Mouse (Mus musculus): ENCODE measurements around the gene Cyp3a11. TPM values are rescaled to one million over a fixed set of nuclear protein-coding genes. Genes with fewer than 3 reads are reported as not detected.
"Not testable (repeated sequence)": the region's sequence is repeated elsewhere in the genome, so short reads cannot be mapped to it uniquely, and the experiment has no call there.

Cyp3a11 gene
- not detected in 2 replicates for polyA plus RNA-seq (2012; rRNA removed)

DNA sequence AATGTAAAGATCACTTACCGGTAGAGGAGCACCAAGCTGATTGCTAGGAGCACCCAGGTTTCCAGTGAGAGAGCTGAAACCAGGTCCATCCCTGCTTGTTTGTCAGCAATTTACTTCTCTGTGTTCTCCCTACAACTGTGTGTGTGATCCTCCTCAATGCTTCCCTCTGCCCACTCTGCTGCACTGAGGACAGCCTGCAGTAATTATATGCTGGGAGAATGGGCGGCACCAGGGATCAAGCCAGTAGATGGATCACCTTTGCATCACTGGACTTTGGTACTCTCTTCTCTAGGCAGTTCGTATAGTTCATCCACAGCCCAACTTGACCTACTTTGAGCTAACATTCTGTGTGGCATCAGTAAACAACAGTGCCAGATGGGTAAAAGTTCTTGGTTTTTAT lies at the start of gene Cyp3a11:
Cyp3a11 (minus strand) TSS at position 277 of the 400 bp plus-strand sequence.
- TF ChIP-seq POLR2A (IDR thresholded peaks at IDR 0.05; ENCODE audit: borderline replicate concordance, insufficient read depth, low read length): no peak
- TF ChIP-seq CTCF (IDR thresholded peaks at IDR 0.05; ENCODE audit: borderline replicate concordance, insufficient read depth, low read depth, low read length): no peak
- H3K4me3 ChIP-seq (replicated peaks; ENCODE audit: insufficient read depth, low read depth, low read length): no peak within 1 kb of the TSS
- H3K4me1 ChIP-seq (ENCODE audit: control insufficient read depth, insufficient read depth, low read length): no peaks in the 10 kb centered on the region
- 76% methylated on average over 3 of the region's 3 CpGs for WGBS
- H3K27me3 ChIP-seq (ENCODE audit: control insufficient read depth, insufficient read depth, low read length): no peaks in the 10 kb centered on the region
- no peak within 1 kb of the TSS for H3K27ac ChIP-seq (ENCODE audit: insufficient read depth, low read length)
- no peak for DNase-seq

DNA sequence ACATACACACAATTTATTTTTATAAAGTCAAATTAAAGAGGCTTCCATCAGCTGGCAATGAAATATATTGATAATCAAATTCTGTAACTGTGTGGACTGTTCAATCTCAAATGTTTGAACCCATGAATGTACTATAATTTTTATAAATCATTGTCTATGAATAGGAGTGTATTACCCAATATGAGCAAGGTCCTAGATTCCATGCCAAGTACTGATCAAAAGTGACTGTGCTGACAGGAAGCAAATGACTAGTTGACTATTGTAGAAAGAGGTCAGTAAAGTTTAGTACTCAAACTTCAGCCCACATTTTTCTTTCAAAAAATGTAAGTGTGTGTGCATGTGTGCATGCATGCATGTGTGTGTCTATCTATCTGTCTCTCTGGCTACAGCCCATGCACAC lies 33.1 kb upstream of the Cyp3a11 start:
- Histone ChIP-seq H3K4me3 (replicated peaks; ENCODE audit: insufficient read depth, low read depth, low read length) (no peak overlapping the region), H3K4me1 (ENCODE audit: control insufficient read depth, insufficient read depth, low read length) (no peaks in the 10 kb centered on the region), H3K27ac (ENCODE audit: insufficient read depth, low read length) (no peak overlapping the region), H3K27me3 (ENCODE audit: control insufficient read depth, insufficient read depth, low read length) (no peaks in the 10 kb centered on the region)
- DNase-seq: no peak
- TF ChIP-seq CTCF (IDR thresholded peaks at IDR 0.05; ENCODE audit: borderline replicate concordance, insufficient read depth, low read depth, low read length) (no peak), POLR2A (IDR thresholded peaks at IDR 0.05; ENCODE audit: borderline replicate concordance, insufficient read depth, low read length) (no peak)

DNA sequence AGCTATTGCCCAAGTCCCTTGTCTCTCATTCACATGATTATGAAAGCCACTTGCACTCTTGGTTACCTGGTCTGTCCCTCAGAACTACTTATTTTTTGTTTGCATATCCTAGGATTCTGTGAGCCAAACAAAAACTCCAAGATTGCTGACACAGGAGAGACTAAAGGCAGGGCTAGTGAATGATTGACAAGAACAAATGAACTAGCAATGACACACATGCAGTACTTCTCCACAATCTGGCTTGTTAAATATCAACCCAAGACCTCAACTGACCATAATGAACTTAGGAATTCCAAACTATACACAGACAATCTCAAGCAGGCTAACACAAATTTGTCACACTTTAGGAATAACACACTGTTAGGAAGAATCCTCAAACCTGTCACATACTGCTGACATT lies 32.0 kb upstream of the Cyp3a11 start:
- no peak overlapping the region for H3K27ac ChIP-seq (ENCODE audit: insufficient read depth, low read length)
- H3K4me3 ChIP-seq (replicated peaks; ENCODE audit: insufficient read depth, low read depth, low read length): no peak overlapping the region
- TF ChIP-seq CTCF (IDR thresholded peaks at IDR 0.05; ENCODE audit: borderline replicate concordance, insufficient read depth, low read depth, low read length) (no peak), POLR2A (IDR thresholded peaks at IDR 0.05; ENCODE audit: borderline replicate concordance, insufficient read depth, low read length) (no peak)
- no peaks in the 10 kb centered on the region for H3K4me1 ChIP-seq (ENCODE audit: control insufficient read depth, insufficient read depth, low read length)
- no peaks in the 10 kb centered on the region for H3K27me3 ChIP-seq (ENCODE audit: control insufficient read depth, insufficient read depth, low read length)
- no peak for DNase-seq

DNA sequence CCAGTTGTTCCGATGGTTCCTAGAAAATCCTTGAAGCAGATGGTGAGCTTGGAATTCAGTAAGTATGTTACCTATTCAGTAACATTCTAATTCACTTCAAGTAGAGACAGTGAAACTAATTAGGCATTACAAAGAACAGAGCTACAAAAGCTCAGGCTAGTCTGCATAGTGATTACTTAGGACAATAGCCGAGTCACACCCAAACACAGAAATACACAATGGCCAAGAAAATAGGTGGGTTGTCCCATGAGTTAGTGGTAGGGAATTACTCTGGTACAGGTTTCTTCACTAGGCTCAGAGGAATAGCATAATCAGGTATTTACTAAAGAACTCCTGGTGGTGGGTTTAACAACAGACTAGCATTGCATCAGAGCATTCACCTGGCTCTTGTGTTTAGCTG lies 27.2 kb upstream of the Cyp3a11 start:
- 84% methylated on average over 2 of the region's 2 CpGs for WGBS
- DNase-seq; H3K4me1 ChIP-seq (ENCODE audit: control insufficient read depth, insufficient read depth, low read length); H3K27ac ChIP-seq (ENCODE audit: insufficient read depth, low read length); H3K27me3 ChIP-seq (ENCODE audit: control insufficient read depth, insufficient read depth, low read length); H3K4me3 ChIP-seq (replicated peaks; ENCODE audit: insufficient read depth, low read depth, low read length): not testable (repeated sequence)

DNA sequence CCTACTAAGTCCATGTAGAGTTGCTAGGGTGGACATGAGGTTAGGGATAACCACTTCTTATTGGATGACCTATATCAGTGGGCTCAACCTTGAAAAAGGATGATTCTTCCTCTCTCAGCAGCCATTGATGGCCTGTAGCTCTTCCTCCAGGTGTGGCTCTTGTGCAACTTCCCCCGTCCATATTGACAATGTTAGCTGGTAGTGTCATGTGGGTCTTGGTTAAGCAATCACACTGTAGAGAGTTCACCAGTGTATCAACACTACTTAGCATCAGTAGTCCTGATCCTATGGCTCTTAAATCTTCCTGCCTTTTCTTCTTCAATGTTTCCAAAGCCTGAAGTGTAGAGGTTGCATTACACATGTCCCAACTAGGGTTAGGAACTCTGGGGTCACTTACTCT lies 24.8 kb upstream of the Cyp3a11 start:
- H3K27me3 ChIP-seq (ENCODE audit: control insufficient read depth, insufficient read depth, low read length): no peaks in the 10 kb centered on the region
- no peaks in the 10 kb centered on the region for H3K4me1 ChIP-seq (ENCODE audit: control insufficient read depth, insufficient read depth, low read length)
- H3K4me3 ChIP-seq (replicated peaks; ENCODE audit: insufficient read depth, low read depth, low read length): no peak overlapping the region
- no peak for DNase-seq
- TF ChIP-seq POLR2A (IDR thresholded peaks at IDR 0.05; ENCODE audit: borderline replicate concordance, insufficient read depth, low read length) (no peak), CTCF (IDR thresholded peaks at IDR 0.05; ENCODE audit: borderline replicate concordance, insufficient read depth, low read depth, low read length) (no peak)
- WGBS: 81% methylated on average over 1 of the region's 1 CpGs
- no peak overlapping the region for H3K27ac ChIP-seq (ENCODE audit: insufficient read depth, low read length)

DNA sequence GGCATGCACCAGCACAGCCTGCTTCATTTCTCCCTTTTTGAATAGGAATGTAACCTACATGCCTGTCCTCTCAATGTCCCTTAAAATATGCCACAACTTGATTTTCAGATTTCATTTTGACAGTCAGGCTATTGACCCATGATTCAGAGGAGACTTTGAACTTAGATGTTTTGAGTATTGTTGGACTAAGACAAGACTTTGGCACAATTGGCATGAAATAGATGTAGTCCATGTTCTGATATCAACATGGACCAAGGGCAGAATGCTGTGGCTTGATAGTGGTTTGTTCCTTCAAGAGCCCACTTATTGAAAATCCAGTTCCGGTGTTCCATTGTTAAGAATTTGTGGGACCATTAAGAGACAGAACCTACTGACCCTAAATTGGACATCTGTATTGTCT lies 23.6 kb upstream of the Cyp3a11 start:
- H3K27me3 ChIP-seq (ENCODE audit: control insufficient read depth, insufficient read depth, low read length): no peaks in the 10 kb centered on the region
- DNase-seq: no peak
- TF ChIP-seq POLR2A (IDR thresholded peaks at IDR 0.05; ENCODE audit: borderline replicate concordance, insufficient read depth, low read length) (no peak), CTCF (IDR thresholded peaks at IDR 0.05; ENCODE audit: borderline replicate concordance, insufficient read depth, low read depth, low read length) (no peak)
- H3K4me1 ChIP-seq (ENCODE audit: control insufficient read depth, insufficient read depth, low read length): no peaks in the 10 kb centered on the region
- H3K27ac ChIP-seq (ENCODE audit: insufficient read depth, low read length): no peak overlapping the region
- 86% methylated on average over 1 of the region's 1 CpGs for WGBS
- H3K4me3 ChIP-seq (replicated peaks; ENCODE audit: insufficient read depth, low read depth, low read length): no peak overlapping the region

DNA sequence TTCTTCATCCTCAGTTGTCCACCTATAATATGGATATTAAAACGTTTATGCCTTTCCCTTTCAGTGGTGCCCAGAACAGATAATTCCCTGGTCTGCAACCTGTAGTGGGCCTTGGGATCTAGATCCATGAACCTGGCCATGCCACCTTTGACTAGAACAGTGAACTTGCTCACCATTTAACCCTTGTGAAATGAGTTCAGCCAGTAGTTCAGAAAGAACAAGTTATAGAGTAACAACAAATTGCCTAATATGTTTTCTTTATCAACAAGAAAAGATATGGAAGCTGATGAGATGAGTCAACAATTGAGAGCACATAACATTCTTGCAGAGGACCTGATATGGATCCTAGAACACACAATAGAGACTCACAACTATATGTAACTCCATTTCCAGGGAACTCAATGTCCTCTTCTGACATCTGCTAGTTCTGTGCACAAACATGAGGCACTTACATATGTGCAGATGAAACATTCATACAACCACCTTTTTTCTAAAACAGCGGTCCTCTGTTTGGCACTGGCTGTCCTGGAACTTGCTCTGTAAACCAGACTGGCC lies 20.7 kb upstream of the Cyp3a11 start:
- TF ChIP-seq POLR2A (IDR thresholded peaks at IDR 0.05; ENCODE audit: borderline replicate concordance, insufficient read depth, low read length) (no peak), CTCF (IDR thresholded peaks at IDR 0.05; ENCODE audit: borderline replicate concordance, insufficient read depth, low read depth, low read length) (no peak)
- no peak for DNase-seq
- no peak overlapping the region for H3K4me3 ChIP-seq (replicated peaks; ENCODE audit: insufficient read depth, low read depth, low read length)
- H3K27me3 ChIP-seq (ENCODE audit: control insufficient read depth, insufficient read depth, low read length): no peaks in the 10 kb centered on the region
- 51% methylated on average over 2 of the region's 2 CpGs for WGBS
- H3K4me1 ChIP-seq (ENCODE audit: control insufficient read depth, insufficient read depth, low read length): no peaks in the 10 kb centered on the region
- no peak overlapping the region for H3K27ac ChIP-seq (ENCODE audit: insufficient read depth, low read length)

DNA sequence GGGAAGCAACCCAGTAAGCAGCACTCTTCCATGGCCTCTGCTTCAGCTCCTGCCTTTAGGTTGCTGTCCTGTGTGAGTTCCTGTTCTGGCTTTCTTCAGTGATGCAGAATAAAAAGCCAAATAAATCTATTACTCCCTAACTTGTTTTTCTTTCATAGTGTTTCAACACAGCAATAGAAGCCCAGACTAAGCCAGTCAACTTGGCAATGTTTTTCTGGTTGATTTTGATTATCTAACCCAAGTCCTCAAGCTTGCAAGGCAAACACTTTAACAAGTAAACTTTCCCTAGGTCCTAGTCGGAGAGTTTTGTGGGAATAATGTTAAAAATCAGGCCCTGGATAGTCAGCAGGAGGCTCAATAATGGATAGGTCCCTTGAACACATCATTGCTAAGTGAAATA lies 17.5 kb upstream of the Cyp3a11 start:
- no peak for TF ChIP-seq CTCF (IDR thresholded peaks at IDR 0.05; ENCODE audit: borderline replicate concordance, insufficient read depth, low read depth, low read length)
- no peak for TF ChIP-seq POLR2A (IDR thresholded peaks at IDR 0.05; ENCODE audit: borderline replicate concordance, insufficient read depth, low read length)
- 51% methylated on average over 1 of the region's 1 CpGs for WGBS
- Histone ChIP-seq H3K4me3 (replicated peaks; ENCODE audit: insufficient read depth, low read depth, low read length) (no peak overlapping the region), H3K27ac (ENCODE audit: insufficient read depth, low read length) (no peak overlapping the region), H3K27me3 (ENCODE audit: control insufficient read depth, insufficient read depth, low read length) (no peaks in the 10 kb centered on the region), H3K4me1 (ENCODE audit: control insufficient read depth, insufficient read depth, low read length) (no peaks in the 10 kb centered on the region)
- no peak for DNase-seq

Data from cerebellum, adult 2 months (tissue).